ENCODE assay signal across 16 mouse cellular contexts in genomic region chr9:113780863-113781262, GRCm38 (mm10).
"Had no signal": no experiment of that assay in that cellular context is flagged by ENCODE, and none has a peak within 500 bp of the region (broad histone marks: within the 10 kb centered on the region; RNA-seq: fewer than 3 reads in every experiment).

No protein-coding gene starts in this region.

- ATAC-seq: hindbrain, embryonic 16.5 days; inflammation-experienced regulatory T-cells, adult 6 months; intestine, embryonic 15.5 days; intestine, postnatal 0 days; liver, embryonic 12.5 days had no signal

- DNase-seq: gastrocnemius, adult 2 months; gastrocnemius, postnatal 10 days; gastrocnemius, postnatal 25 days; heart, adult 18-20 months; heart, postnatal 4 days; kidney, adult 18-20 months; kidney, adult 8-10 months; kidney, postnatal 10 days; kidney, postnatal 25 days; kidney, postnatal 4 days; left cerebral cortex, postnatal 4 days had no signal
